Comparison of ENCODE assay signal across 8 mouse cellular contexts in genomic region chr1:127487161-127487560, GRCm38 (mm10).
A peak's percentile ranks its signal among the peaks of the same experiment; 100 is the strongest.
DNase-seq lines count a peak whose midpoint lies in the region; TF ChIP-seq lines count a peak whose summit lies in the region.

No protein-coding gene starts in this region.

- TF ChIP-seq CTCF in lung, adult 2 months (IDR thresholded peaks at IDR 0.05; ENCODE audit: insufficient read depth, low read length) = peak; percentile 51

- H3K4me1 ChIP-seq in lung, adult 2 months (ENCODE audit: control insufficient read depth, insufficient read depth, low read length) = no peaks in the 10 kb centered on the region

- peak; percentile 41 to 52 for DNase-seq in cerebellum, adult 18-20 months
- no peak for DNase-seq in cerebellum, adult 8-10 months
- DNase-seq in kidney, adult 9 months = peak; percentile 38
- DNase-seq in kidney, adult 11 months = no peak
- peak; percentile 20 to 39 for DNase-seq in CD8-positive naive resting alpha-beta T cell, adult 2 months (ENCODE audit: low read depth in 2 of 2, low spot score in 2 of 2)
- peak; percentile 5 for DNase-seq in c-Kit-positive CD71-positive TER-119-negative erythroid progenitor cells, embryonic 14.5 days (ENCODE audit: low read depth)
- peak; percentile 42 for DNase-seq in lung, adult 2 months
- peak; percentile 87 for DNase-seq in thymus, postnatal 4 days

- WGBS in lung, adult 2 months = 82% methylated on average over 4 of the region's 4 CpGs

- no peak for TF ChIP-seq POLR2A in lung, adult 2 months (IDR thresholded peaks at IDR 0.05; ENCODE audit: borderline replicate concordance, extremely low read depth, low read depth, low read length)

- H3K4me3 ChIP-seq in lung, adult 2 months (replicated peaks; ENCODE audit: extremely low read depth, low read depth, low read length) = no peak overlapping the region

Comparison
In these comparisons a context has a peak if more than half of its experiments do, and no peak if none do; other contexts are left out.
1. DNase-seq: peak in cerebellum, adult 18-20 months (2 of 2), kidney, adult 9 months (single experiment), CD8-positive naive resting alpha-beta T cell, adult 2 months (2 of 2), c-Kit-positive CD71-positive TER-119-negative erythroid progenitor cells, embryonic 14.5 days (single experiment), lung, adult 2 months (single experiment) and thymus, postnatal 4 days (single experiment); none in cerebellum, adult 8-10 months (single experiment) and kidney, adult 11 months (single experiment).